Mouse (Mus musculus): ENCODE measurements at regions not wholly inside any gene's neighbourhood (a gene's known extent, or its start where the extent isn't known, plus 50 kb on each side); places are given as distances from the start of the nearest gene placed in this dataset.

GRCm38 (mm10) chr19:16075512-16076086, 57.0 kb upstream of the Gnaq start:
- DNase-seq (ENCODE audit: low spot score in 2 of 2) = no peak

GRCm38 (mm10) chr19:16075026-16075425, 57.6 kb upstream of the Gnaq start:
- no peak for DNase-seq (ENCODE audit: low spot score in 2 of 2)

GRCm38 (mm10) chr19:16067314-16067713, 65.3 kb upstream of the Gnaq start:
- no peak for DNase-seq (ENCODE audit: low spot score in 2 of 2)

- DNase-seq (ENCODE audit: low spot score in 2 of 2) = no peak
Measured at GRCm38 (mm10) chr19:16064911-16065310, 67.7 kb upstream of the Gnaq start.

GRCm38 (mm10) chr19:16063916-16064580, 68.6 kb upstream of the Gnaq start:
- peak; percentile 75 to 85 for DNase-seq (ENCODE audit: low spot score in 2 of 2)

GRCm38 (mm10) chr19:16063533-16063915, 69.1 kb upstream of the Gnaq start:
- no peak for DNase-seq (ENCODE audit: low spot score in 2 of 2)

- DNase-seq (ENCODE audit: low spot score in 2 of 2) = no peak
Measured at GRCm38 (mm10) chr19:16061821-16062220, 70.8 kb upstream of the Gnaq start.

- no peak for DNase-seq (ENCODE audit: low spot score in 2 of 2)
Measured at GRCm38 (mm10) chr19:16059026-16059425, 73.6 kb upstream of the Gnaq start.

- DNase-seq (ENCODE audit: low spot score in 2 of 2) = no peak
Measured at GRCm38 (mm10) chr19:16050220-16051055, 65.6 kb upstream of the Cep78 start.

- no peak for DNase-seq (ENCODE audit: low spot score in 2 of 2)
Measured at GRCm38 (mm10) chr19:16049646-16050045, 64.9 kb upstream of the Cep78 start.

GRCm38 (mm10) chr19:16046977-16047376, 62.2 kb upstream of the Cep78 start:
- DNase-seq (ENCODE audit: low spot score in 2 of 2) = no peak

- DNase-seq (ENCODE audit: low spot score in 2 of 2) = no peak
Measured at GRCm38 (mm10) chr19:16045261-16045660, 60.5 kb upstream of the Cep78 start.

GRCm38 (mm10) chr19:16044169-16044568, 59.4 kb upstream of the Cep78 start:
- DNase-seq (ENCODE audit: low spot score in 2 of 2) = no peak

- DNase-seq (ENCODE audit: low spot score in 2 of 2) = no peak
Measured at GRCm38 (mm10) chr19:16043007-16043406, 58.2 kb upstream of the Cep78 start.

- DNase-seq (ENCODE audit: low spot score in 2 of 2) = no peak
Measured at GRCm38 (mm10) chr19:16041891-16042290, 57.1 kb upstream of the Cep78 start.

GRCm38 (mm10) chr19:16037806-16038205, 53.0 kb upstream of the Cep78 start:
- no peak for DNase-seq (ENCODE audit: low spot score in 2 of 2)

Data from frontal cortex, postnatal 25 days (tissue).